Mouse (Mus musculus) megakaryocyte, embryonic 14.5 days (primary cell): ENCODE data around the gene AA467197.

ENCODE experiments used
- FLI1 ChIP-seq: IDR thresholded peaks from 2 replicates; pipeline ENCODE4 v1.6.1; 2012; ENCODE audit warnings: low read length, inconsistent platforms, mixed read lengths
- GATA1 ChIP-seq: IDR thresholded peaks from 3 replicates; pipeline ENCODE4 v1.6.1; 2012; ENCODE audit warnings: mixed read lengths, low read length, inconsistent platforms, borderline replicate concordance

- TF ChIP-seq GATA1 (no peak), FLI1 (no peak)
These were observed 1.9 kb downstream of the AA467197 start for GRCm38 (mm10) chr2:122638673-122639072.
